Mouse (Mus musculus) testis, adult 2 months (tissue): ENCODE data around the gene Rap2a. TPM values are rescaled to one million over a fixed set of nuclear protein-coding genes. Genes with fewer than 3 reads are reported as not detected.

Source experiments
- H3K27ac ChIP-seq: fragments of 200-500 bp; 2 replicates; pipeline ENCODE4 v1.5.1; 2012; ENCODE audit warnings: low read depth, low read length; ENCODE audit not compliant: control insufficient read depth, insufficient read depth
- H3K27me3 ChIP-seq: fragments of 200-500 bp; 2 replicates; pipeline ENCODE4 v1.6.1; 2012; ENCODE audit warnings: mild to moderate bottlenecking, low read length, moderate library complexity; ENCODE audit not compliant: control insufficient read depth, insufficient read depth
- H3K36me3 ChIP-seq: fragments of 200-500 bp; 2 replicates; pipeline ENCODE4 v1.6.1; 2012; ENCODE audit warnings: mild to moderate bottlenecking, low read length; ENCODE audit not compliant: control insufficient read depth, insufficient read depth
- H3K4me1 ChIP-seq: fragments of 200-500 bp; 2 replicates; pipeline ENCODE4 v1.6.1; 2012; ENCODE audit warnings: low read length; ENCODE audit not compliant: control insufficient read depth, insufficient read depth
- H3K4me3 ChIP-seq: fragments of 200-500 bp; 2 replicates; pipeline ENCODE4 v1.5.1; 2012; ENCODE audit warnings: low read depth, mild to moderate bottlenecking, low read length, moderate library complexity, mixed read lengths; ENCODE audit not compliant: control insufficient read depth
- CTCF ChIP-seq: fragments of 200-500 bp; IDR thresholded peaks from 2 replicates; pipeline ENCODE4 v1.5.1; 2012; ENCODE audit warnings: low read depth, mild to moderate bottlenecking, inconsistent platforms, low read length, moderate library complexity; ENCODE audit not compliant: control insufficient read depth, insufficient read depth, insufficient replicate concordance
- POLR2A ChIP-seq: fragments of 200-500 bp; IDR thresholded peaks from 2 replicates; pipeline ENCODE4 v1.6.1; 2012; ENCODE audit warnings: low read depth, mild to moderate bottlenecking, inconsistent platforms, low read length, moderate library complexity; ENCODE audit not compliant: control insufficient read depth
- polyA plus RNA-seq: library from polyadenylated mRNA; depleted of rRNA; stranded (reverse); fragments of >200 nt; gene quantifications from 2 replicates; pipeline ENCODE4 v1.2.3, GENCODE M21; 2012

Rap2a gene
- polyA plus RNA-seq, 1 experiment = 4.2 TPM

DNA sequence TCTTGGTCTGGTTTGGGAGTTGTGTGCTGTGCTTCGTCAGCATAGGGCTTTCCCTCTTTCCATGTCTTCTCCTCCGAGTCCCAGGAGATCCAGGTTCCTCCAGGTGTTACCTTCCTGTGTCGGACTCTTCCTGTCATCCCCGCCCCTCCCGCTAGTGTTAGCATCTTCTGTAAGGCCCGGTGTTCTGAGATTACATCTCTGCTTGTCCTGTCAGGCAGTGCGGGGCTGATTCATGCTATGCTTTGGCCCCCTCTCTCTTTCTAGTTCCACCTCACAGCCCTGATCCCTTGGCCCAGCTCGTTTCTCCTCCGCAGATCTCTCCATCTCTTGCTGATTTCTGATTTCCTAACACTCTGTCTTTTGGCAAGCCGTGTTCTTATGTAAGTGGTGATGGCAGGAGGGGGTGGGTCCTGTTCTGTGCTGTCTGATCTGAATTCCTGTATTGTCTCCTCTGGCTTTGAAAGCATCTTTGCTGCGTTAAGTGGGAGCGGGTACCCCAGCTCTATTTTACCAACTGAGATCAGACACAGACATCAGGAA, 21.8 kb downstream of the Rap2a start:
- no peaks in the 10 kb centered on the region for H3K27me3 ChIP-seq
- TF ChIP-seq POLR2A = no peak
- TF ChIP-seq CTCF = no peak
- no peak overlapping the region for H3K4me3 ChIP-seq
- H3K4me1 ChIP-seq = no peaks in the 10 kb centered on the region; the same call in 1 of the 2 replicates
- no peaks in the 10 kb centered on the region for H3K36me3 ChIP-seq
- H3K27ac ChIP-seq = no peak overlapping the region

GRCm38 (mm10) chr14:120500791-120501190, 22.5 kb downstream of the Rap2a start:
- Histone ChIP-seq H3K27ac (no peak overlapping the region), H3K4me1 (no peaks in the 10 kb centered on the region; the same call in 1 of the 2 replicates), H3K36me3 (no peaks in the 10 kb centered on the region), H3K4me3 (no peak overlapping the region), H3K27me3 (no peaks in the 10 kb centered on the region)
- TF ChIP-seq CTCF = no peak
- no peak for TF ChIP-seq POLR2A

DNA sequence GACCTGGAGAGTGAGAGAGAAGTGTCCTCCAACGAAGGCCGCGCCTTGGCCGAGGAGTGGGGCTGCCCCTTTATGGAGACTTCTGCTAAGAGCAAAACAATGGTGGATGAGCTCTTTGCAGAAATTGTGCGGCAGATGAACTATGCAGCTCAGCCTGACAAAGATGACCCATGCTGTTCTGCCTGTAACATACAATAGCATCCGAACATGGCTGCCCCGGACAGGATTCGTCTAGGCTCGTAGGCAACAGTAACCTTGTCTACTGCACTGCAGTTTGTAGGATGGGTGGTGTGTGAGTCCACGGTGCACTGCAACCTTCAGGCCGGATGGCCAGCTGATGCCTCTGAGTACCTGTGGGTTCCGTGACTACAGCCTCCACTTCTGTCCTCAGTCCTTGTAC, 25.4 kb downstream of the Rap2a start:
- TF ChIP-seq CTCF = no peak

DNA sequence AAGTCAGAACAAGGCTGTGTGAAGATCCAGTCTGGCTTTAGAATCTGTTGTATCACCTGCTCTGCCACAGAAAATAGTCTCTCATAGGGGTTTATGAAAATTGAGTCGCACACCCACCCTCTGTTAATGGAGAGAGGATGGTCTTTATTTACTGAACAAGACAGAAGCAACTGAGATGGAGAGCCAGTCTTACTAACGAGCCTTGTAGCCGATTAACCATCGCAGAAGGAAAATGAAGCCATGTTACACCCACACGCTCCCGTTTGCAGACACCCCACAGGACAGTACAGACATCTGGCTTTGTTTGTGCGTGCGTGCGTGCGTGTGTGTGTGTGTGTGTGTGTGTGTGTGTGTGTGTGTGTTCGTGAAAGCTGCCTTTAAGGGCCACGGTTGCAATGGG, 26.2 kb downstream of the Rap2a start:
- Histone ChIP-seq H3K27me3 (no peaks in the 10 kb centered on the region), H3K27ac (no peak overlapping the region), H3K36me3 (no peaks in the 10 kb centered on the region), H3K4me3 (no peak overlapping the region), H3K4me1 (no peaks in the 10 kb centered on the region; the same call in 1 of the 2 replicates)
- no peak for TF ChIP-seq POLR2A
- no peak for TF ChIP-seq CTCF

More for the DNA sequence above, 25.4 kb downstream of the Rap2a start:
- Histone ChIP-seq H3K27me3 (no peaks in the 10 kb centered on the region), H3K4me3 (no peak overlapping the region), H3K36me3 (no peaks in the 10 kb centered on the region), H3K4me1 (no peaks in the 10 kb centered on the region; the same call in 1 of the 2 replicates), H3K27ac (no peak overlapping the region)

DNA sequence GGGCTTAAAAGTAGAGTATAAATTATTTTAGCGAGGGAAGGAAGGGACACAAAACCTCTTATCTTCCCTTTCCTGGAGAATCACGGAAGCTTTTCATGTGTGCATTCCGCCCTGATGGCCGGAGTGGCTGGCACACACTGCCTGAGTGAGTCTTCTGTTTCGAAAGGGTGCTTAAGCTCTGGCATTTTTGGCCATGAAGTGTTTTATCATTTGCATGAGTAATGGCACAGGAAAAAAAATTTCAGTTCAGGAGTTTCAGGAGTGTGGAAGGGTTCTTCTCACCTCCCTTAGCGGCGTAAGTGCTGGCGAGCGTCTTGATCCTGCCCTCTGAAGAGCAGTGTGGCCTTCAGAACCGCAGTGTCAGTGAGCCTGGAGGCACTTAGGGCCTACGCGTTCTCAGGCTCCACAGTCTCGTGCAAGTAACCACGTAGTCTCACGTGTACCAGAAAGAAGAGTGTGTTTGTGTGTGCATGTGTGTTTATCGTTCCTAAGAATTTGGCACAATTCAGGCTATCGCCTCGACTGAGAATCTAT, 26.8 kb downstream of the Rap2a start:
- H3K36me3 ChIP-seq = no peaks in the 10 kb centered on the region
- no peak overlapping the region for H3K4me3 ChIP-seq
- H3K27ac ChIP-seq = no peak overlapping the region
- H3K27me3 ChIP-seq = no peaks in the 10 kb centered on the region
- TF ChIP-seq CTCF (no peak), POLR2A (no peak)
- no peaks in the 10 kb centered on the region for H3K4me1 ChIP-seq

DNA sequence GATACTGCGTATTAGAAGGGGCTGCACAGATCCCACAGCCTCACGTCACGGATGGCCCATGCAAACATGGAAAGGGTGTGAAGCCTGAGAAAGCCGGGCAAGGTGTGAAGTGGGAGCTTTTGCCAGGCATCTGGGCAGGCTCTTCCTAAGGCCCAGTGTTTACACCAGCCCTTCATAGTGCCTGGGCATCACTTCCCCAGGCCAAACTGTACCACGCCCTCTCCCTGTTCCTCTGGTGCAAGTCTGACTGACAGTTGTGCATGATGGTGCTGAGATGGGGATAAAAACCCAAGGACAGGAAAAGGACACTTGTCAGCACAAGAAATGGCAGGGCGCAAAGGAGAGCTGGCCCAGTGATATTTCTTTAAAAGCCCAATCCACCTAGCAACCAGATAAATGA, 27.7 kb downstream of the Rap2a start:
- TF ChIP-seq POLR2A (no peak), CTCF (no peak)
- no peaks in the 10 kb centered on the region for H3K36me3 ChIP-seq
- no peak overlapping the region for H3K4me3 ChIP-seq
- no peaks in the 10 kb centered on the region for H3K27me3 ChIP-seq
- no peaks in the 10 kb centered on the region for H3K4me1 ChIP-seq
- H3K27ac ChIP-seq = no peak overlapping the region

- Histone ChIP-seq H3K27ac (no peak overlapping the region), H3K4me1 (no peaks in the 10 kb centered on the region), H3K4me3 (no peak overlapping the region), H3K27me3 (no peaks in the 10 kb centered on the region), H3K36me3 (no peaks in the 10 kb centered on the region)
- no peak for TF ChIP-seq CTCF
- no peak for TF ChIP-seq POLR2A
These were observed 29.3 kb downstream of the Rap2a start for GRCm38 (mm10) chr14:120507516-120507915.

DNA sequence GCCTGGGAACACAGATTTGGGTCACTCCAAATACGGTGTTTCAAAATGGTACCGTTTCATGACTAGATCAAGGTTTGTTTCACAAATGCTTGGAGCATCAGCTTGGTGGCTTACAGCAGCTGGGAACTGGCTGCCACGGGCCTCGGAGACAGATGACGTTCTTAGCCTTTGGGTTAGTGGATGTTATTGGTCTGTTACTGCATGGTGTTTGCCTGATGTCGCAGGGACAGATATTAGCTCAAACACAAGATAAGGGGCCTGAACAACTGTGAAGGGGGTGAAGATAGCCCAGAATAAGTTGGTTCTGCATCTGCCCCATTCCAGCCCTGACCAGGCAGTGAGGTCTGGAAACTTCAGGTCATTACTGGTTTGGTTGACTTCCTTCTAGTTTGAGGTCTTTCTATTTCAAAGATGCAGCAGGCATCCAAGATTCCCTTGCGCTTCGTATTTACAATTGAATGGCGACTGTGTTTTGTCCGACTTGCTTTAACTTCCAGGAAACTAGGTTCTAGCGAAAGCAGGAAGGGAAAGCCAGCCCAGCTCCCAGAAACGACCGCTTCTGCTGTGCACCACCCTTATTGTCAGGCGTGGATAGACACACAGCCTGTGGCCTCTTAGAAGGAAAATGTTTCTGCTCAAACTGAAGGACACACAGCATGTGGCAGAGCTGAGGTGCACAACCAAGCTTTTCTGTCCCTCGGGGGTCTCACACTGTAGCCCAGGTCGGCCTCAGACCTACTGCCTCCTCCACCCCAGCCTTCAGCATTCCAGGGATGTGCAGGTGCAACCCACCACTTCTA, 30.5 kb downstream of the Rap2a start:
- no peak overlapping the region for H3K27ac ChIP-seq
- no peaks in the 10 kb centered on the region for H3K36me3 ChIP-seq
- H3K4me1 ChIP-seq = no peaks in the 10 kb centered on the region
- H3K27me3 ChIP-seq = no peaks in the 10 kb centered on the region
- no peak overlapping the region for H3K4me3 ChIP-seq
- TF ChIP-seq POLR2A (no peak), CTCF (no peak)
